Mouse (Mus musculus) heart, postnatal 0 days (tissue): ENCODE measurements around the gene Ccl25. TPM values are rescaled to one million over a fixed set of nuclear protein-coding genes. Genes with fewer than 3 reads are reported as not detected.

Experiments used
- ATAC-seq: fragments of 200-750 bp; cut with Nextera tagmentation; 2 replicates; pipeline ENCODE4 v1.8.0; 2017; ENCODE audit warnings: low read depth, moderate number of reproducible peaks, moderate library complexity; ENCODE audit not compliant: insufficient read depth
- DNase-seq: peaks from one replicate; pipeline ENCODE4 v3.0.0-alpha.2; 2016; ENCODE audit warnings: low spot score
- H3K27ac ChIP-seq: fragments of 300-500 bp; sonication (generic); 2 replicates; pipeline ENCODE4 v1.5.1; 2014; ENCODE audit warnings: low read depth, mild to moderate bottlenecking
- H3K27me3 ChIP-seq: fragments of 300-500 bp; sonication (generic); 2 replicates; pipeline ENCODE4 v1.6.1; 2014; ENCODE audit warnings: low read length, mixed read lengths; ENCODE audit not compliant: control insufficient read depth, insufficient read depth
- H3K36me3 ChIP-seq: fragments of 300-500 bp; sonication (generic); replicated peaks from 2 replicates; pipeline ENCODE4 v1.6.1; 2014; ENCODE audit warnings: low read length, mixed read lengths; ENCODE audit not compliant: control insufficient read depth, insufficient read depth
- H3K4me1 ChIP-seq: fragments of 300-500 bp; sonication (generic); 2 replicates; pipeline ENCODE4 v1.6.1; 2014; ENCODE audit warnings: antibody characterized with exemption; ENCODE audit not compliant: control insufficient read depth, insufficient read depth
- H3K4me2 ChIP-seq: fragments of 300-500 bp; sonication (generic); 2 replicates; pipeline ENCODE4 v1.6.1; 2014; ENCODE audit warnings: low read depth, mild to moderate bottlenecking, low read length, moderate library complexity
- H3K4me3 ChIP-seq: fragments of 300-500 bp; sonication (generic); 2 replicates; pipeline ENCODE4 v1.5.1; 2014; ENCODE audit warnings: low read depth, low read length
- H3K9ac ChIP-seq: fragments of 300-500 bp; sonication (generic); replicated peaks from 2 replicates; pipeline ENCODE4 v1.6.1; 2014; ENCODE audit warnings: low read depth, low read length, mixed read lengths
- H3K9me3 ChIP-seq: fragments of 300-500 bp; sonication (generic); replicated peaks from 2 replicates; pipeline ENCODE4 v1.6.1; 2016; ENCODE audit warnings: low read length; ENCODE audit not compliant: control insufficient read depth
- CTCF ChIP-seq: IDR thresholded peaks from 2 replicates; pipeline ENCODE4 v1.5.1; 2016; ENCODE audit warnings: antibody characterized with exemption, control low read depth, low read depth
- EP300 ChIP-seq: IDR thresholded peaks from 2 replicates; pipeline ENCODE4 v1.6.1; 2016; ENCODE audit warnings: antibody characterized with exemption, low read depth
- WGBS: fragments of 180-500 bp; shearing (Covaris S2); extraction: QIAGEN DNeasy Blood & Tissue Kit; methylation state at CpG from one replicate; pipeline ENCODE4 v1.1.7; 2014; 5-methylcytosine and 5-hydroxymethylcytosine counted together
- polyA plus RNA-seq: library from polyadenylated mRNA; unstranded; fragments of >200 nt; fragmentation: Nextera tagmentation; extraction: Ambion mirVana; gene quantifications from 2 replicates; pipeline ENCODE4 v1.2.1, GENCODE M21; 2015
- total RNA-seq: library from RNA; depleted of rRNA; stranded (reverse); fragments of >200 nt; gene quantifications from 2 replicates; pipeline ENCODE4 v1.2.3, GENCODE M21; 2014; ENCODE audit warnings: low replicate concordance

Ccl25 gene
- total and polyA plus RNA-seq, 2 experiments from 2014 or later, result 5.8 to 7.9 TPM

DNA sequence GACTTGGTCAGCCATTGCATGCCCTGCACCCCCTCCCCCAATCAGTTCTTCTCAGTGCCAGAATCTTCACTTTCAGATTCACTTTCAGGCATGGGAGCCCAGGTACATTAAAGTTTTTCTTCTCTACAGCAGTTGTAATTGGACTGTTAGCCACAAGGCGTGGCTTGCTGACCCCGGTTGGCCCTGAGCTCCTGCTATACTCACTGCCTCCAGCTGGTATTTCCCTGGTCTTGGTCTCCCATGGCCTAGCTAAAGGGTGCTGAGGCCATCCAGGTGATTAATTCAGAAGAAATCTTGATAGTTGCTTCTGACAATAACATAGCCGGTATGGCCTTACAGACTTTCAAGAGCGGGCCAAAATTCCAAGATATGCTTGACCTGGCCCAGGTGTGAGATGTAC, 43.5 kb downstream of the Ccl25 start:
- TF ChIP-seq CTCF, result no peak
- no peak for TF ChIP-seq EP300
- no peaks in the 10 kb centered on the region for H3K9me3 ChIP-seq
- DNase-seq, result no peak
- 90% methylated on average over 4 of the region's 4 CpGs for WGBS
- no peaks in the 10 kb centered on the region for H3K4me1 ChIP-seq
- H3K36me3 ChIP-seq, result no peaks in the 10 kb centered on the region
- H3K27me3 ChIP-seq, result no peaks in the 10 kb centered on the region
- ATAC-seq, result no peak
- no peak overlapping the region for H3K4me3 ChIP-seq
- H3K9ac ChIP-seq, result no peak overlapping the region
- H3K27ac ChIP-seq, result no peak overlapping the region
- no peak overlapping the region for H3K4me2 ChIP-seq

GRCm38 (mm10) chr8:4370078-4370477, 45.1 kb downstream of the Ccl25 start:
- no peaks in the 10 kb centered on the region for H3K27me3 ChIP-seq
- H3K9me3 ChIP-seq, result no peaks in the 10 kb centered on the region
- H3K4me3 ChIP-seq, result no peak overlapping the region
- H3K27ac ChIP-seq, result peak overlapping the region; percentile 66
- 24% methylated on average over 2 of the region's 2 CpGs for WGBS
- no peaks in the 10 kb centered on the region for H3K36me3 ChIP-seq
- ATAC-seq, result peak; percentile 87
- peak; percentile 73 for DNase-seq
- TF ChIP-seq CTCF (peak; percentile 69), EP300 (no peak)
- H3K4me1 ChIP-seq, result no peaks in the 10 kb centered on the region
- H3K9ac ChIP-seq, result no peak overlapping the region
- no peak overlapping the region for H3K4me2 ChIP-seq

- 72% methylated on average over 2 of the region's 2 CpGs for WGBS
- DNase-seq, result no peak
- Histone ChIP-seq H3K27me3 (no peaks in the 10 kb centered on the region), H3K9me3 (no peaks in the 10 kb centered on the region), H3K36me3 (no peaks in the 10 kb centered on the region), H3K4me2 (no peak overlapping the region), H3K27ac (no peak overlapping the region), H3K4me1 (no peaks in the 10 kb centered on the region), H3K4me3 (no peak overlapping the region), H3K9ac (no peak overlapping the region)
- no peak for ATAC-seq
- TF ChIP-seq EP300 (no peak), CTCF (peak; percentile 48)
Measured at GRCm38 (mm10) chr8:4372657-4373056, 47.6 kb downstream of the Ccl25 start.

GRCm38 (mm10) chr8:4401442-4401841, 76.4 kb downstream of the Ccl25 start:
- Histone ChIP-seq H3K27ac (no peak overlapping the region), H3K9me3 (no peaks in the 10 kb centered on the region; the same call in 1 of the 2 replicates), H3K4me2 (no peak overlapping the region), H3K27me3 (no peaks in the 10 kb centered on the region), H3K4me1 (0 out of 2 replicates have a peak, but pooled peaks cover 6% of the 10 kb centered on the region), H3K4me3 (no peak overlapping the region), H3K36me3 (no peaks in the 10 kb centered on the region), H3K9ac (no peak overlapping the region)
- WGBS, result 78% methylated on average over 2 of the region's 2 CpGs
- no peak for TF ChIP-seq EP300
- TF ChIP-seq CTCF, result no peak
- no peak for ATAC-seq
- DNase-seq, result no peak

- WGBS, result 13% methylated on average over 19 of the region's 19 CpGs
- Histone ChIP-seq H3K4me2 (peak overlapping the region; percentile 73), H3K27me3 (no peaks in the 10 kb centered on the region), H3K9ac (peak overlapping the region; percentile 49), H3K4me3 (peak overlapping the region; percentile 50), H3K9me3 (no peaks in the 10 kb centered on the region; the same call in 1 of the 2 replicates), H3K4me1 (0 out of 2 replicates have a peak, but pooled peaks cover 6% of the 10 kb centered on the region), H3K27ac (peak overlapping the region; percentile 61), H3K36me3 (no peaks in the 10 kb centered on the region)
- DNase-seq (peak; percentile 70), ATAC-seq (peak; percentile 66)
- no peak for TF ChIP-seq CTCF
- TF ChIP-seq EP300, result no peak
Measured at GRCm38 (mm10) chr8:4403960-4404879, 79.2 kb downstream of the Ccl25 start.
